Mouse (Mus musculus): Measurements from ENCODE around the gene Hps6. TPM values are rescaled to one million over a fixed set of nuclear protein-coding genes. Genes with fewer than 3 reads are reported as not detected.

Gene Hps6
- polyA plus RNA-seq, 1 experiment from 2014 or later = 5.3 TPM

DNA sequence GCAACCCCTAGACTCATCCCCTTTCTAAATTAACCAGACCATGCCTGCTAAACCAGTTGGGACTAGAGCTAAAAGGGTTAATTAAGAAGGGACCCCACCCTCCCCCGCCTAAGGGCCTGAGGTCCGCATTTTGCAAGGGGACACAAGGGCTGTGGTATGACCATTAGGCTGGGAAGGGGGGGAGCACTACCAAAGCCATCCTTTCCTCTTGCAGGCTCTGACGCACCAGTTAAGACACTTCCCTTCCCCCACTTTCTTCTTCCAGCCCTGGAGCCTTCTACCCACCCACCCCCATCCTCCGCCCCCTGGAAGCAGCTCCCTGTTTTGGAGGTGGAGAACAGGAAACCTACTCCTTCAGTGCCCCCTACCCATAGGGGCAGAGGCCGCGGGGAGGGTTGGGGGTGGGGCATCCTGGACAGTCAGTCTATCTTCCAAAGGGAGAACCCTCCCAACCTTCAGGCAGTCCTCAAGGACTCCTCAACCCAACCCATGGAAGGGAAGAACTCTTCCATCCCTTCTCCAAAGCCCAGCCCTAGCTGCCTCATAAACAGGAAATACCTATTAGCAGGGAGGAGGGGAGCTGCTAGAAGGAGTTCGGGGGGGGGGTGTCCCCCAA lies 42.5 kb downstream of the Hps6 start:
- 0 out of 2 replicates have a peak, but pooled peaks have one; percentile 3 for TF ChIP-seq CTCF (IDR thresholded peaks at IDR 0.05; ENCODE audit: low read depth)
- Histone ChIP-seq H3K36me3 (ENCODE audit: control insufficient read depth, insufficient read depth) (no peaks in the 10 kb centered on the region), H3K4me1 (replicated peaks; ENCODE audit: control insufficient read depth, insufficient read depth, low read length) (peaks cover 2% of the 10 kb centered on the region; the same call in 1 of the 2 replicates), H3K4me3 (ENCODE audit: low read depth, low read length) (peak overlapping the region; percentile 87), H3K27ac (ENCODE audit: low read depth, low read length) (peak overlapping the region; percentile 96), H3K4me2 (replicated peaks; ENCODE audit: low read depth) (peak overlapping the region; percentile 96), H3K9ac (ENCODE audit: low read depth, low read length) (peak overlapping the region; percentile 93; the same call in 1 of the 2 replicates), H3K27me3 (replicated peaks; ENCODE audit: control insufficient read depth, insufficient read depth, low read length) (no peaks in the 10 kb centered on the region), H3K9me3 (ENCODE audit: control insufficient read depth) (no peaks in the 10 kb centered on the region)
- peak; percentile 36 for ATAC-seq
- WGBS = 3% methylated on average over 7 of the region's 7 CpGs

GRCm38 (mm10) chr19:46046621-46047025 lies 43.3 kb downstream of the Hps6 start:
- H3K9me3 ChIP-seq (ENCODE audit: control insufficient read depth) = no peaks in the 10 kb centered on the region
- H3K4me3 ChIP-seq (ENCODE audit: low read depth, low read length) = 0 out of 2 replicates have a peak overlapping the region, but pooled peaks have one; percentile 87
- ATAC-seq = no peak
- H3K27ac ChIP-seq (ENCODE audit: low read depth, low read length) = peak overlapping the region; percentile 96
- peak; percentile 50 for TF ChIP-seq CTCF (IDR thresholded peaks at IDR 0.05; ENCODE audit: low read depth)
- 10% methylated on average over 10 of the region's 10 CpGs for WGBS
- no peaks in the 10 kb centered on the region for H3K36me3 ChIP-seq (ENCODE audit: control insufficient read depth, insufficient read depth)
- H3K27me3 ChIP-seq (replicated peaks; ENCODE audit: control insufficient read depth, insufficient read depth, low read length) = no peaks in the 10 kb centered on the region
- no peak overlapping the region for H3K9ac ChIP-seq (ENCODE audit: low read depth, low read length)
- peaks cover 2% of the 10 kb centered on the region; the same call in 1 of the 2 replicates for H3K4me1 ChIP-seq (replicated peaks; ENCODE audit: control insufficient read depth, insufficient read depth, low read length)
- H3K4me2 ChIP-seq (replicated peaks; ENCODE audit: low read depth) = peak overlapping the region; percentile 96

- 64% methylated on average over 2 of the region's 2 CpGs for WGBS
- no peak for ATAC-seq
- H3K27ac ChIP-seq (ENCODE audit: low read depth, low read length) = no peak overlapping the region
- no peaks in the 10 kb centered on the region for H3K9me3 ChIP-seq (ENCODE audit: control insufficient read depth)
- no peaks in the 10 kb centered on the region for H3K36me3 ChIP-seq (ENCODE audit: control insufficient read depth, insufficient read depth)
- no peak for TF ChIP-seq CTCF (IDR thresholded peaks at IDR 0.05; ENCODE audit: low read depth)
- H3K9ac ChIP-seq (ENCODE audit: low read depth, low read length) = no peak overlapping the region
- no peaks in the 10 kb centered on the region for H3K27me3 ChIP-seq (replicated peaks; ENCODE audit: control insufficient read depth, insufficient read depth, low read length)
- no peak overlapping the region for H3K4me2 ChIP-seq (replicated peaks; ENCODE audit: low read depth)
- H3K4me3 ChIP-seq (ENCODE audit: low read depth, low read length) = no peak overlapping the region
- peaks cover 2% of the 10 kb centered on the region; the same call in 1 of the 2 replicates for H3K4me1 ChIP-seq (replicated peaks; ENCODE audit: control insufficient read depth, insufficient read depth, low read length)
Measured at GRCm38 (mm10) chr19:46047426-46047825, 44.1 kb downstream of the Hps6 start.

- H3K27ac ChIP-seq (ENCODE audit: low read depth, low read length) = no peak overlapping the region
- no peak overlapping the region for H3K4me2 ChIP-seq (replicated peaks; ENCODE audit: low read depth)
- no peak for ATAC-seq
- H3K4me1 ChIP-seq (replicated peaks; ENCODE audit: control insufficient read depth, insufficient read depth, low read length) = no peaks in the 10 kb centered on the region; the same call in 1 of the 2 replicates
- H3K9ac ChIP-seq (ENCODE audit: low read depth, low read length) = no peak overlapping the region
- no peaks in the 10 kb centered on the region for H3K36me3 ChIP-seq (ENCODE audit: control insufficient read depth, insufficient read depth)
- no peaks in the 10 kb centered on the region for H3K9me3 ChIP-seq (ENCODE audit: control insufficient read depth)
- H3K27me3 ChIP-seq (replicated peaks; ENCODE audit: control insufficient read depth, insufficient read depth, low read length) = no peaks in the 10 kb centered on the region
- no peak overlapping the region for H3K4me3 ChIP-seq (ENCODE audit: low read depth, low read length)
- TF ChIP-seq CTCF (IDR thresholded peaks at IDR 0.05; ENCODE audit: low read depth) = no peak
- 68% methylated on average over 4 of the region's 4 CpGs for WGBS
Measured at GRCm38 (mm10) chr19:46049129-46049528, 45.8 kb downstream of the Hps6 start.

GRCm38 (mm10) chr19:46050462-46050861 lies 47.2 kb downstream of the Hps6 start:
- WGBS = 73% methylated on average over 2 of the region's 2 CpGs
- H3K4me1 ChIP-seq (replicated peaks; ENCODE audit: control insufficient read depth, insufficient read depth, low read length) = no peaks in the 10 kb centered on the region; the same call in 1 of the 2 replicates

More at GRCm38 (mm10) chr19:46050462-46050861, 47.2 kb downstream of the Hps6 start:
- Histone ChIP-seq H3K9ac (ENCODE audit: low read depth, low read length) (no peak overlapping the region), H3K4me2 (replicated peaks; ENCODE audit: low read depth) (no peak overlapping the region), H3K9me3 (ENCODE audit: control insufficient read depth) (no peaks in the 10 kb centered on the region), H3K4me3 (ENCODE audit: low read depth, low read length) (no peak overlapping the region), H3K36me3 (ENCODE audit: control insufficient read depth, insufficient read depth) (no peaks in the 10 kb centered on the region), H3K27ac (ENCODE audit: low read depth, low read length) (no peak overlapping the region), H3K27me3 (replicated peaks; ENCODE audit: control insufficient read depth, insufficient read depth, low read length) (no peaks in the 10 kb centered on the region)
- TF ChIP-seq CTCF (IDR thresholded peaks at IDR 0.05; ENCODE audit: low read depth) = no peak
- ATAC-seq = no peak

Other genes with a start within 250 kb of the Hps6 start
- gene Mgea5, start 219.7 kb upstream of the Hps6 start, polyA plus RNA-seq (2015; fragmentation: Nextera tagmentation; extraction: Ambion mirVana) = 18.2 and 19.3 TPM in 2 replicates
- gene Kcnip2, start 187.4 kb upstream of the Hps6 start, polyA plus RNA-seq (2015; fragmentation: Nextera tagmentation; extraction: Ambion mirVana) = 3.6 and 4.7 TPM in 2 replicates
- gene Armh3, start 5.0 kb upstream of the Hps6 start, polyA plus RNA-seq (2015; fragmentation: Nextera tagmentation; extraction: Ambion mirVana) = 9.9 and 10.1 TPM in 2 replicates
- gene Pprc1, start 41.4 kb downstream of the Hps6 start, polyA plus RNA-seq (2015; fragmentation: Nextera tagmentation; extraction: Ambion mirVana) = 8.3 and 8.8 TPM in 2 replicates
- 31.0 and 35.5 TPM in 2 replicates for gene Ldb1, start 41.7 kb downstream of the Hps6 start, polyA plus RNA-seq (2015; fragmentation: Nextera tagmentation; extraction: Ambion mirVana)
- 22.2 and 25.1 TPM in 2 replicates for gene Nolc1, start 72.4 kb downstream of the Hps6 start, polyA plus RNA-seq (2015; fragmentation: Nextera tagmentation; extraction: Ambion mirVana)
- not detected in 2 replicates for gene Elovl3, start 128.4 kb downstream of the Hps6 start, polyA plus RNA-seq (2015; fragmentation: Nextera tagmentation; extraction: Ambion mirVana)
- gene Pitx3, start 144.8 kb downstream of the Hps6 start, polyA plus RNA-seq (2015; fragmentation: Nextera tagmentation; extraction: Ambion mirVana) = not detected in 2 replicates
- 28.0 and 32.1 TPM in 2 replicates for gene Gbf1, start 149.0 kb downstream of the Hps6 start, polyA plus RNA-seq (2015; fragmentation: Nextera tagmentation; extraction: Ambion mirVana)

All from intestine, postnatal 0 days (tissue).